Mouse (Mus musculus): ENCODE measurements around the gene Lrit3.
"Not testable (repeated sequence)": the region's sequence is repeated elsewhere in the genome, so short reads cannot be mapped to it uniquely, and the experiment has no call there.

Gene Lrit3

GRCm38 (mm10) chr3:129771210-129771609, 32.6 kb downstream of the Lrit3 start:
- DNase-seq (ENCODE audit: low spot score in 2 of 2), result no peak

GRCm38 (mm10) chr3:129766971-129767794, 36.6 kb downstream of the Lrit3 start:
- no peak for DNase-seq (ENCODE audit: low spot score in 2 of 2)

GRCm38 (mm10) chr3:129766106-129766505, 37.7 kb downstream of the Lrit3 start:
- DNase-seq (ENCODE audit: low spot score in 2 of 2), result no peak

GRCm38 (mm10) chr3:129757599-129757998, 46.2 kb downstream of the Lrit3 start:
- not testable (repeated sequence) for DNase-seq (ENCODE audit: low spot score in 2 of 2)

GRCm38 (mm10) chr3:129754650-129755604, 48.9 kb downstream of the Lrit3 start, which contains the start of gene Egf:
Gene Egf, minus strand, starts transcription at chr3:129755316.
- no peak for DNase-seq (ENCODE audit: low spot score in 2 of 2)

- DNase-seq (ENCODE audit: low spot score in 2 of 2), result no peak
These were observed 59.0 kb downstream of the Lrit3 start for GRCm38 (mm10) chr3:129744803-129745202.

GRCm38 (mm10) chr3:129742781-129743180, 61.0 kb downstream of the Lrit3 start:
- no peak for DNase-seq (ENCODE audit: low spot score in 2 of 2)

GRCm38 (mm10) chr3:129738291-129739183, 65.3 kb downstream of the Lrit3 start:
- no peak for DNase-seq (ENCODE audit: low spot score in 2 of 2)
